Mouse (Mus musculus): ENCODE measurements at regions not wholly inside any gene's neighbourhood (a gene's known extent, or its start where the extent isn't known, plus 50 kb on each side); places are given as distances from the start of the nearest gene placed in this dataset.

- no peak for TF ChIP-seq POLR2A (IDR thresholded peaks at IDR 0.05; ENCODE audit: insufficient read depth, low read length)
- TF ChIP-seq CTCF (IDR thresholded peaks at IDR 0.05; ENCODE audit: low read depth, low read length): no peak
These were observed 305.1 kb upstream of the Prkd1 start for GRCm38 (mm10) chr12:50953971-50954370.
